Mouse (Mus musculus): ENCODE results near the gene Atp6v0a2. TPM values are rescaled to one million over a fixed set of nuclear protein-coding genes. Genes with fewer than 3 reads are reported as not detected.
A peak's percentile ranks its signal among the peaks of the same experiment; 100 is the strongest.

Gene Atp6v0a2
- polyA plus RNA-seq, 1 experiment from 2014 or later, result 26.8 TPM

- peaks cover 63% of the 10 kb centered on the region for H3K36me3 ChIP-seq (ENCODE audit: insufficient read depth, low read length)
- TF ChIP-seq CTCF (IDR thresholded peaks at IDR 0.05) (no peak), EP300 (IDR thresholded peaks at IDR 0.05) (no peak)
- ATAC-seq, result no peak
- 91% methylated on average over 7 of the region's 7 CpGs for WGBS
- H3K4me1 ChIP-seq (ENCODE audit: insufficient read depth, low read depth, low read length), result no peaks in the 10 kb centered on the region
- H3K27me3 ChIP-seq (replicated peaks; ENCODE audit: insufficient read depth, low read length), result no peaks in the 10 kb centered on the region
- no peak for DNase-seq (ENCODE audit: low spot score)
- no peak overlapping the region for H3K9ac ChIP-seq (replicated peaks; ENCODE audit: low read depth)
- no peaks in the 10 kb centered on the region for H3K9me3 ChIP-seq (ENCODE audit: low read length)
- no peak overlapping the region for H3K4me2 ChIP-seq (replicated peaks; ENCODE audit: low read depth, low read length)
- H3K4me3 ChIP-seq (ENCODE audit: low read depth, low read length), result no peak overlapping the region
- H3K27ac ChIP-seq (ENCODE audit: low read length), result no peak overlapping the region
These were observed 90.0 kb downstream of the Atp6v0a2 start for GRCm38 (mm10) chr5:124718396-124718795.

GRCm38 (mm10) chr5:124723125-124723524 is 94.7 kb downstream of the Atp6v0a2 start:
- Histone ChIP-seq H3K4me3 (ENCODE audit: low read depth, low read length) (no peak overlapping the region), H3K9me3 (ENCODE audit: low read length) (no peaks in the 10 kb centered on the region), H3K4me2 (replicated peaks; ENCODE audit: low read depth, low read length) (no peak overlapping the region), H3K36me3 (ENCODE audit: insufficient read depth, low read length) (peaks cover 48% of the 10 kb centered on the region), H3K9ac (replicated peaks; ENCODE audit: low read depth) (no peak overlapping the region), H3K4me1 (ENCODE audit: insufficient read depth, low read depth, low read length) (no peaks in the 10 kb centered on the region), H3K27me3 (replicated peaks; ENCODE audit: insufficient read depth, low read length) (no peaks in the 10 kb centered on the region), H3K27ac (ENCODE audit: low read length) (no peak overlapping the region)
- TF ChIP-seq EP300 (IDR thresholded peaks at IDR 0.05), result no peak
- no peak for TF ChIP-seq CTCF (IDR thresholded peaks at IDR 0.05)
- no peak for ATAC-seq
- no peak for DNase-seq (ENCODE audit: low spot score)
- WGBS, result 95% methylated on average over 6 of the region's 6 CpGs

DNA sequence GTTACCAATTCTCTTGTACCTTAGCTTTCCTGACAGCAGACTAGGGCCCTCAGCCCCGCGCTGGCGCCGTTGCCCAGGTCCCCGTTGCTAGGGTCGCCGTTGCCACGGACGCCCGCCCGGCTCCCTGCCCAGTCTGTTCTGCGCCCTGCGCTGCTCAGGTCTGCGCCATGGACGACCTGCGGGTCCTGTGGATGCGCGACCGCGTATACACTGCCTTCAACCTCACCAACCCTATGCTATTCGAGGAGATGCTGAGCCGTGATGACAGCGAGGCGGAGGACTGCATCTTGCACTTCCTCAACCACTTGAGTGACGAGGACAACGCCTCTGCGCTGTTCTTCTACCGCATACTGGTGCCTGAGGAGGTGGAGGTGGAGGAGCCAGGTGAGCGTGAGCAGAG is 96.6 kb downstream of the Atp6v0a2 start, which contains the start of gene Dnah10:
Gene Dnah10 (plus strand): TSS at position 89 of the 400 bp plus-strand sequence.
- ATAC-seq, result peak; percentile 52; the same call in 1 of the 2 replicates
- TF ChIP-seq CTCF (IDR thresholded peaks at IDR 0.05) (no peak), EP300 (IDR thresholded peaks at IDR 0.05) (no peak)
- Histone ChIP-seq H3K4me1 (ENCODE audit: insufficient read depth, low read depth, low read length) (no peaks in the 10 kb centered on the region), H3K4me3 (ENCODE audit: low read depth, low read length) (no peak within 1 kb of the TSS), H3K4me2 (replicated peaks; ENCODE audit: low read depth, low read length) (no peak within 1 kb of the TSS), H3K9ac (replicated peaks; ENCODE audit: low read depth) (no peak within 1 kb of the TSS), H3K36me3 (ENCODE audit: insufficient read depth, low read length) (peaks cover 29% of the 10 kb centered on the region; the same call in 1 of the 2 replicates), H3K9me3 (ENCODE audit: low read length) (no peaks in the 10 kb centered on the region), H3K27me3 (replicated peaks; ENCODE audit: insufficient read depth, low read length) (no peaks in the 10 kb centered on the region), H3K27ac (ENCODE audit: low read length) (no peak within 1 kb of the TSS)
- WGBS, result 12% methylated on average over 29 of the region's 29 CpGs
- DNase-seq (ENCODE audit: low spot score), result no peak

GRCm38 (mm10) chr5:124729662-124730206 is 101.4 kb downstream of the Atp6v0a2 start:
- no peaks in the 10 kb centered on the region for H3K9me3 ChIP-seq (ENCODE audit: low read length)
- H3K4me1 ChIP-seq (ENCODE audit: insufficient read depth, low read depth, low read length), result no peaks in the 10 kb centered on the region
- H3K27me3 ChIP-seq (replicated peaks; ENCODE audit: insufficient read depth, low read length), result no peaks in the 10 kb centered on the region
- no peaks in the 10 kb centered on the region for H3K36me3 ChIP-seq (ENCODE audit: insufficient read depth, low read length)
- H3K4me2 ChIP-seq (replicated peaks; ENCODE audit: low read depth, low read length), result peak overlapping the region; percentile 56
- WGBS, result 11% methylated on average over 19 of the region's 21 CpGs
- peak overlapping the region; percentile 14; the same call in 1 of the 2 replicates for H3K4me3 ChIP-seq (ENCODE audit: low read depth, low read length)
- DNase-seq (ENCODE audit: low spot score) (peak; percentile 11), ATAC-seq (peak; percentile 44)
- H3K27ac ChIP-seq (ENCODE audit: low read length), result no peak overlapping the region
- TF ChIP-seq CTCF (IDR thresholded peaks at IDR 0.05) (no peak), EP300 (IDR thresholded peaks at IDR 0.05) (no peak)
- H3K9ac ChIP-seq (replicated peaks; ENCODE audit: low read depth), result no peak overlapping the region

GRCm38 (mm10) chr5:124733961-124734360 is 105.6 kb downstream of the Atp6v0a2 start:
- H3K9ac ChIP-seq (replicated peaks; ENCODE audit: low read depth), result no peak overlapping the region
- H3K4me1 ChIP-seq (ENCODE audit: insufficient read depth, low read depth, low read length), result no peaks in the 10 kb centered on the region
- 84% methylated on average over 12 of the region's 12 CpGs for WGBS
- H3K4me2 ChIP-seq (replicated peaks; ENCODE audit: low read depth, low read length), result no peak overlapping the region
- TF ChIP-seq EP300 (IDR thresholded peaks at IDR 0.05) (no peak), CTCF (IDR thresholded peaks at IDR 0.05) (peak; percentile 9; the same call in 1 of the 2 replicates)
- no peaks in the 10 kb centered on the region for H3K27me3 ChIP-seq (replicated peaks; ENCODE audit: insufficient read depth, low read length)
- no peaks in the 10 kb centered on the region for H3K9me3 ChIP-seq (ENCODE audit: low read length)
- H3K27ac ChIP-seq (ENCODE audit: low read length), result no peak overlapping the region
- DNase-seq (ENCODE audit: low spot score) (no peak), ATAC-seq (no peak)
- H3K36me3 ChIP-seq (ENCODE audit: insufficient read depth, low read length), result no peaks in the 10 kb centered on the region
- H3K4me3 ChIP-seq (ENCODE audit: low read depth, low read length), result no peak overlapping the region

DNA sequence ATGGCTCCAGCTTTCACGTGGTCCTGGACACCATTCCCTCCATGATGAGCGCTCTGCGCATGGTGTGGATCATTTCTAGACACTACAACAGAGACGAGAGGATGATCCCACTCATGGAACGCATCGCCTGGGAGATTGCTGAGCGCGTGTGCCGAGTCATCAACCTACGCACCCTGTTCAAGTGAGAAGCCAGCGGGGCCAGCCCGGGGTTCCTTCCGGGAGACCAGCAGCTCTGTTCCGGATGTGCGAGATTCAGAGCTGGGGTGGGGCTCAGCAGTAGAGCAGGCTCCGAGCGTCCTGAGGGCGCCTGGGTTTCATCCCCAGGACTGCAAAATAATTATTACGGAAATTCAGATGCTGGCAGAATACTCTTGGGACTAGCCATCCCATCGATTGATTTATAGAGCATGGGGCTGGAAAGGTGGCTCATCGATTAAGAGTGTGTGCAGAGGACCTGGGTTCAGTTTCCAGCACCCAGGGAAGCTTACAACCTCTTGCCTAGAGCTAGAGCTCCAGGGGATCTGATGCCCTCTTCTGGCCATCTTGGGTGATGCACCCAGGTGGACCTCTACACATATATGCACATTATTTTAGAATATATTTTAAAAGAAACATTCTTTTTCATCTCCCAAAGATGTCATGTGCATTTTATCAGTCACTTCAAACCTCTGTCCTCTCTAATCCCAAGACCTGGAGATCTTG is 113.7 kb downstream of the Atp6v0a2 start:
- Histone ChIP-seq H3K4me3 (ENCODE audit: low read depth, low read length) (no peak overlapping the region), H3K4me1 (ENCODE audit: insufficient read depth, low read depth, low read length) (no peaks in the 10 kb centered on the region), H3K9me3 (ENCODE audit: low read length) (no peaks in the 10 kb centered on the region), H3K4me2 (replicated peaks; ENCODE audit: low read depth, low read length) (no peak overlapping the region), H3K36me3 (ENCODE audit: insufficient read depth, low read length) (no peaks in the 10 kb centered on the region), H3K9ac (replicated peaks; ENCODE audit: low read depth) (no peak overlapping the region), H3K27ac (ENCODE audit: low read length) (no peak overlapping the region), H3K27me3 (replicated peaks; ENCODE audit: insufficient read depth, low read length) (no peaks in the 10 kb centered on the region)
- 96% methylated on average over 21 of the region's 21 CpGs for WGBS
- ATAC-seq (no peak), DNase-seq (ENCODE audit: low spot score) (no peak)
- TF ChIP-seq CTCF (IDR thresholded peaks at IDR 0.05) (0 out of 2 replicates have a peak, but pooled peaks have one; percentile 2), EP300 (IDR thresholded peaks at IDR 0.05) (no peak)

Data from lung, postnatal 0 days (tissue).